Mouse (Mus musculus) neutrophil, adult 5-6 weeks (primary cell): ENCODE measurements around the gene Dvl2. TPM values are rescaled to one million over a fixed set of nuclear protein-coding genes. Genes with fewer than 3 reads are reported as not detected.
A peak's percentile ranks its signal among the peaks of the same experiment; 100 is the strongest.
"Not testable (repeated sequence)": the region's sequence is repeated elsewhere in the genome, so short reads cannot be mapped to it uniquely, and the experiment has no call there.

ENCODE experiments used
- ATAC-seq: fragments of 151-379, 151-347 bp; 2 replicates; pipeline ENCODE4 v1.8.0; 2017; ENCODE audit warnings: mild to moderate bottlenecking, moderate TSS enrichment; ENCODE audit not compliant: insufficient number of reproducible peaks, poor library complexity, low FRiP score, severe bottlenecking; ENCODE audit errors: extremely low read depth
- total RNA-seq: library from RNA; stranded (forward); fragments of 200-1000 nt; gene quantifications from 2 replicates; pipeline ENCODE4 v1.2.3, GENCODE M21; 2017

Dvl2 gene
- 41.0 and 41.7 TPM in 2 replicates for total RNA-seq

DNA sequence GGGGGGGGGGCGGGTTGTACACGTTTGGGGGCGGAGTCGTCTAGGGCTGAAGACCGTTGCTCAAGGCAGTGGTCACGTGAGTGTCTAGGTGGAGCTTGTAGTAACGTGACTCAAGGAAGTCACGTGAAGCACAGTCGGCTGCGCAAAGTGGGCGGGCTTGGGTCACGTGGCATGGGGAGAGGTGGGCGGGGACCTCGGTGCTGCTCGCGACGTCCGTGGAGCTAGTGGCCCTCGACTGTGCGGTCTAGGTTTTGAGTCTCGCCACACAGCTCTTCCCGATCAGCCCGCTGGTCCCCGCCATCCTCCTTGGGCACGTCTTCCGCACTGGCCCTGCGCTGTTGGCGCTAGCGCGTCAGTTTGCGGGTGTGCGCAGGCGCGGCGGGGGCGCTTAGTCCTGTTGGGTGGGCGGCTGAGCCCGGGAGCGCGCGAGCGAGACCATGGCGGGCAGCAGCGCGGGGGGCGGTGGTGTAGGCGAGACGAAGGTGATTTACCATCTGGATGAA lies at the start of gene Dvl2:
TSS of gene Dvl2 (plus strand) at position 200 of the 503 bp plus-strand sequence.
- ATAC-seq = peak; percentile 39

DNA sequence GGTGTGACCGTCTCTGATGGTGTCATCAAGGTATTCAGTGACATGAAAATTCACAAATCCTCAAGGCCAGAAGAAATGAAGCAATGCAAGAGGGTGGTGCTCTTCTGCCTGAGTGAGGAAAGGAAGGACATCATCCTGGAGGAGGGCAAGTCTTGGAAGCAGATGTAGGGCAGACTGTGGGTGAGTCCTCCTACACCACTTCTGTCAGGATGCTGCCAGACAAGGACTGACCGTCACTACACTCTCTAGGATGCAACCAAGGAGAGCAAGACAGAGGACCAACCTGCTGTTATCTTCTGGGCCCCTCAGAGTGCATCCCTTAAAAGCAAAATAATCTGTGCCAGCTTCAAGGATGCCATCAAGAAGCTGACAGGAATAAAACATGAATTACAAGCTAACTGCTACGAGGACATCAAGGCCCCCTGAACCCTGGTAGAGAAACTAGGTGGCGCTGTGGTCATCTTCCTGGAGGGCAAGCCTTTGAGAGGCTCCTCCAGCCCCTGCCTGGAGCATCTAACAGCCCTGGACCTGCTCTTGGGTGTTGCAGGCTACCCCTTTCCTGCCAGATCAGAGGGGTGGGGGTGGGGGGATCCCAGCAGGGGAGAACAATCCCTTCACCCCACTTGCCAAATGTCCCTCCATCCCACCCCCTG lies 49.5 kb upstream of the Dvl2 start:
- no peak for ATAC-seq

DNA sequence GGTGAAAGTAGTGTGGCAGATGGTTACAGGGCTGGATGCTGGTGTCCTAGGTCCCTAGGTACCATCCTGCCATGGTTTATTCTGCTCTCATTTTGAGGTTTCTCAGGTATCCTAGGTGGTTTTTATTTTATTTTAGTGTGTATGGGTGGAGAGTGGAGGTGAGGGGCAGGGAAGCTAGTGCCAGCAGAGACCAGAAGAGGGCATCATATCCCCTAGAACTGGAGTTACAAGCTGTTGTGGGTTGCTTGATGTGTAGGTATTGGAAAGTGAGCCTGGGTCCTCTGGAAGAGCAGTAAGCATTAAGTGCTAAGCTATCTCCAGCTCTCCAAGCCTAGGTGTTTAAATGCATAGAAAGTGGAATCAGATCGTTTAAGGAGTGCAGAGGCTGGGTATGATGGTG lies 48.1 kb upstream of the Dvl2 start:
- no peak for ATAC-seq

DNA sequence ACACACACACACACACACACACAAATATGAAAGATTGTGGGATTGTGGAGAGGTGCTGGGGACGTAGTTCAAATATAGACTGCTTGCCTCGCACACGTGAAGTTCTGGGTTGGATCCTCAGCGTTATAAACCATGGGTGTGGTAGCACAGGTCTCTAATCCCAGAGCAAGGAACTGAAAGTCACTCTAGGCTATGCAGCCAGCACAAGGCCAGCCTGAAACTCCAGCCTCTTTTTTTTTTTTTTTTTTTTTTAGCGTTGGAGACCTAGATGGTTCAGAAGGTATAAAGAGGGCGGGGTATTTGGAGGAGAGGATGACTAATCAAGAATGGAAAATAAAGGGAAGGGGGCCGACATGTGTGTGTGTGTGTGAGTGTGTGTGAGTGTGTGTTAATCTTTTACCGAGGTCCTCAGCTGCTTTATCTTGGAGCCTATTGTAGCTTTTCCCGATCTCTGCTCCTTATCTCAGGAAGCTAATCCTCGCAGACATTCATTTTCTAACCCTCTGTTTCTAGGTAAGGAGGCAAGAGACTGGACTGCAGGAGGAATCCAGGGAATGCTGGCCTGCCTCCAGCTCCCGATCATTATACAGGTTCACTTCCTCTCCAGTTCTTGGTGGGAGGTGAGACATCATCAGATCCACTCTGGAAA lies 47.0 kb upstream of the Dvl2 start:
- no peak for ATAC-seq

DNA sequence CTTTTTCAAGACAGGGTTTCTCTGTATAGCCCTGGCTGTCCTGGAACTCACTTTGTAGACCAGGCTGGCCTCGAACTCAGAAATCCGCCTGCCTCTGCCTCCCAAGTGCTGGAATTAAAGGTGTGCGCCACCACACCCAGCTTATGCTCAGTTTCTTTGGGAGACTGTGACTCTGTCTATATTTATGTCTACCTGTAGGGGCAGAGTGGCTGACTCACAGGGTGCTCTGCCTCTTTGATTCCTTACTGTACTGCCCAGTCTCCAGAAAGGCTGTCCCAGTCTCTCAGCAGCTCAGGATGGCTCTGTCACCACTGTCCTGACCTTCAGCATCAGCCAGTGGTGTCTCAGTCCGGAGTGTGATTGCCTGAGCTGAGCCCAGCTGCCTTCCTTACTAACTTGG lies 44.8 kb upstream of the Dvl2 start:
- ATAC-seq = not testable (repeated sequence)

DNA sequence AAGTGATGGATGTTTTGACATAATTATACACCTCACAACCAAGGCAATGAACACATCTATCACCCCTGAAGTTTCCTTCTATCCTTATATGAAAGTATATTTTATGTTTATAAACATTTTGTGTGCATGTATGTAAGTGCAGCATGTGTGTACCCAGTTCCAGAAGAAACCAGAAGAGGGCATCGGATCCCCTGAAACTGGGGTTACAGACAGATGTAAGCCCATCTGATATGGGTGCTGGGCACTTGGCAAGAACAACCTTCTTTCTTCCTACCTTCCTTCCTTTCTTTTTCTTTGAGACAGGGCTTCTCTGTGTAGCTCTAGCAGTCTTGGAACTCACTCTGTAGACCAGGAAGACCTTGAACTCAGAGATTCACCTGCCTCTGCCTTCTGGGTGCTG lies 44.2 kb upstream of the Dvl2 start:
- no peak for ATAC-seq

DNA sequence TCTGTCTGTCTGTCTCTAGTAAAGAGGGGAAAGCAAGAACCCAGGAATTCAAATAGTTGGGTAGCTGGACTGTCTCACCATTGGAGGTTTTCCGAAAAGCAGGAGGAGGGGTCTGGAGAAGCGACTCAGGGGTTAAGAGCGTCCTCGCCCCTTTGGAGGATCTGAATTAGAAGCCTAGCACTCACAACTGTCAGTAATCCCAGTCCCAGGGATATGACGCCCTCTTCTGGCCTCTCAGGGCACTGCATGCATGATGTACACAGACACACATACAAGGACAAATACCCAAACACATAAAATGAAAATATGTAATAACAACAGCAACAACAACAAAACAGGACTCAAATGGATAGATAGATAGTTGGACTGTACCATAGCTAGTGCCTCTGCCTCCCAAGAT lies 39.8 kb upstream of the Dvl2 start:
- no peak for ATAC-seq

DNA sequence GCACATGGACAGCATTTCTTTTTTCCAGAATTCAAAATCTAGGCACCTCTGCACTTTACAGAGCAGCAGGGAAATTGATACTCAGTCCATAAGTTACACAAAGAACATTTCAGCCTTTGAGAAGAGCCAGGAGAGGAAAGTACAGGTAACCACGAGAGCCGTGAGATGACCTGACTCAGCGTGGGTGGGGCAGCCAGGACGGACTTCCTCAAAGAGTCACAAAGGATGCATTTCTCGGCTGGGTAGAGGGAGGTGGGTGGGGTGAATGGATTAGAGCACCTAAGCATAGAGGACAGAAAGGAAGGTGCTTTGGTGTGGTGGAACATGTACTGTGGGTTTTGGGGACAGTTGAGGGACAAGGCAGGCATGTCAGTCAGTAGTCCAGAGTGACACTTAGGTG lies 38.6 kb upstream of the Dvl2 start:
- no peak for ATAC-seq

DNA sequence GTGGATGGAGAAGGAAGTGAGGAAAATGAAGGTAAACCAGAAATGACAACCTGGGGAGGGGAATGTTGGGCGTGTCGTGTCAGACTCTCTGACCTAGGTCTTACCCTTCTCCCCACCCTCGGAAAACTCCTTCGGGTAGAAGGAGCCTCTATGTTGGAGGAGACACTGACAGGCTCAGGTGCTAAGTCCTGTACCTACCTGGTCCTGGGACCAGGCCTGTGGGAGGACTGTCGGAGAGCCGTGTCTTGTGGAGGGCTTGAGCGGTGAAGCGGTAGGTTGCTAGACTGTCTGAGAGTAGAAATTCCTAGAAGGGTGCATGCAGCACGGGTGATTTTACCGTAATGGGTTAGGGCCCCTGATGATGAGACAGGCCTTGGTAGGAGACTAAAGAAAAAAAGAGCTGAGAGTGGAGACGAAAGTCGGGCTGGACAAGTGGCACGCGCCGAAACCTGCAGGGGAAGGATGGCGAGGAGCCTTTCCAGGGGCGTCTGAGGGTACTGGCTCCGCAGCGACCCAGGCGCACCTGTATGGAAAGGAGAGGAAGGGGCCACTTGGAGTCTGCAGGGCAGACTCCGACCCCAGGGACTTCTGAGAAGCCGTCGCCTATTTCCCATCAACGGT lies 35.6 kb upstream of the Dvl2 start, which contains the start of gene Cldn7:
TSS of gene Cldn7 (plus strand) at position 130 of the 621 bp plus-strand sequence.
- no peak for ATAC-seq

DNA sequence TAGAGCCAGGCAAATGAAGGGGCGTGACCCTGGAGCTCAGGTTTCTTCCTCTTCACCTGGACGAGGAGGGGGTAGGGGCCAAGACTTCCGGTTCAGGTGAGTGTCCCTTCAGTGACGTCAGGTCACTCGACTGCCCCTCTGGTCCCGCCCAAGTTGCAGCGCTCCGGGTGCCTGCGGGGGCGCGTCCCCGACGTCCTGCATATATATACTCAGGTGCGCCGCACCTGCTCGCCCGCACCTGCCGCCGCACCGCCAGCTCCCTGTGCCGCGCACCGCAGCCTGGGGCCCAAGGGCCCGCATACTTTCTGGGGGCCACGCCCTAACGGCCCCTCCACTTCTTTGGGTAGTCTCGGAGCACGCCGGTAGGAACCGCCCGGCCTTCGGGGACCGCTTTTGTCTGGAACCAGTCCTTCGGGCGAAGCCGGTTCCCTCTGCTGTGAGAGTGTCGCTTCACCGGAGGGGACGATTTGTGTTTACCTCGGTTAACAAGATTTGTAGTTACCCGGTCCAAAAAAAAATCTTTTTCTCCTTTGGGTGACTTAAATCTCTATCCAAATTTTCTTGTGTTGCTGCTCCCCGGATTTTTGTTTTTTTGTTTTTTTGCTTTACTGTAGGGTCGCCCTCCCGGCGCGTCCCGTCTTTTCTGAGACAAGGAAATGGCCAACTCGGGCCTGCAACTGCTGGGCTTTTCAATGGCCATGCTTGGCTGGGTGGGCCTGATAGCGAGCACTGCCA lies 35.0 kb upstream of the Dvl2 start:
- ATAC-seq = no peak

DNA sequence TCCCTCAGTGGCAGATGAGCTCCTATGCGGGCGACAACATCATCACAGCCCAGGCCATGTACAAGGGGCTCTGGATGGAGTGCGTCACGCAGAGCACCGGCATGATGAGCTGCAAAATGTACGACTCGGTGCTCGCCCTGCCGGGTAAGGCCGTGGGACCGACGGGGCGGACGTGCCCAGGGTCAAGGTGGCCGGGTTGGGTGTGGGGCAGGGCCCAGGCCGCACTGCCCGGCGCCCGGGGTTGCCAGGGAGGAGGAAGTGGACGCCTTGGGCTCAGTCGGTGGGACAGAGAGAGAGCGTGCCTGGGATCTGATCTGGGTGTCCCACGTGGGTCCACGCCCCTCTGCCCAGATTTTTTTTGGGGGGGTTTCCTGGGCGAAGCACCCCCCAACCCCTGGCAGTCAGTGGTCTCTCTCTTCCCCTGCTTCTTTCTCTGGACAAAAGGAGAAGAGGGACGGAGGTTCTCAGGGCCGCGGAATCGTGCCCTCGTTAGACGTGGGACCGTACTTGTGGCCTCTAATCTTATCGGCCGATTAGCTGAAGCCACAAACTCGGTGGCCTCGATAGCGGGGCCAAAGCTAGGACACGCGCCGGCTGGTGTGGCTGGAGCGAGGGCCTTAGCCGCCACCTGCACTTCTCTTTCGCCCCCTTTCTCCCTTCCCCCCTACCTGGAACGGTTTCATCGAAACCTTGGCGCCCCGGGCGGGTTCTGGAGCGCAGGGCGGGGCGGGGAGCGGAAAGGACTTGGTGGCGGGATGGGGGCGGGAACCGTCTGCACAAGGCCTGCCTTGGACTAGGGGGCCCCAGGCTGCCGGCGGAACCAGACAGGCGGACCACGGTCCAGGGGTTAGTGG lies 34.2 kb upstream of the Dvl2 start:
- ATAC-seq = peak; percentile 6; the same call in 1 of the 2 replicates

DNA sequence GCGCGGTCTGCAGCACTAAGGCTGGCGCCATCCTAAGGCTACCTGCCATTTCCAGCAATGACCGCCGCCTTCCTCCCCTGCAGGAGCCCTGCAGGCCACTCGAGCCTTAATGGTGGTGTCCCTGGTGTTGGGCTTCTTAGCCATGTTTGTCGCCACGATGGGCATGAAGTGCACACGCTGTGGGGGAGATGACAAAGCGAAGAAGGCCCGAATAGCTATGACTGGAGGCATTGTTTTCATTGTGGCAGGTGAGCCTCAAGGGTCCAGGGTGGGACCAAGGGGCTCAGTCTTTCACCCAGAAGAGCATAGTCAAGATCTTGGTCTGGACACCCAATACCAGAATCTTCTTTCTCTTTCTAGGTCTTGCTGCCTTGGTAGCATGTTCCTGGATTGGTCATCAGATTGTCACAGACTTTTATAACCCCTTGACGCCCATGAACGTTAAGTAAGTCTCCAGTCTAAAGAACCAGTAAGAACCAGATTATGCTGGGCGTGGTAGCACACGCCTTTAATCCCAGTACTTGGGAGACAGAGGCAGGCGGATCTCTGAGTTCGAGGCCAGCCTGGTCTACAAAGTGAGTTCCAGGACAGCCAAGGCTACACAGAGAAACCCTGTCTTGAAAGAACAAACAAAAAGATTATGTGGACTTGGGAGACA lies 33.4 kb upstream of the Dvl2 start:
- ATAC-seq = no peak

DNA sequence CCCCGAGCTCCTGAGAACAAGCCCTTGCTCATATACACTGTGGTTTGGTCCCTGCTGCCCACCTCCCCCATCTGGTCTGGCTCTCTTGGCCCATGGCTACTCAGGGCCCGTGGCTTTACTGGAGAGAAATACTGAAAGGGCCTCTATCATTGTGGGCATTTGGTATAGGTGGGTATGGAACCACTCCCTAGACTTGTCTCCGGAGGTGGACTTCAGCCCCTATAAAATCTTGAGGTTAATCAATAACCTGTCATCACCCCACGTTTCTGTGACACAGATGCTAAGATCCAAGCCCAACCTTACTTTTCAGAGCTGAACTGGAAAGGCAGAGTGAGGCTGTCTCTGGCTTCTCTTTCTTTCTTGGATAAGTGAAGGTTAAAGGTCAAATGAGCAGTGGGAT lies 31.6 kb upstream of the Dvl2 start:
- ATAC-seq = no peak

DNA sequence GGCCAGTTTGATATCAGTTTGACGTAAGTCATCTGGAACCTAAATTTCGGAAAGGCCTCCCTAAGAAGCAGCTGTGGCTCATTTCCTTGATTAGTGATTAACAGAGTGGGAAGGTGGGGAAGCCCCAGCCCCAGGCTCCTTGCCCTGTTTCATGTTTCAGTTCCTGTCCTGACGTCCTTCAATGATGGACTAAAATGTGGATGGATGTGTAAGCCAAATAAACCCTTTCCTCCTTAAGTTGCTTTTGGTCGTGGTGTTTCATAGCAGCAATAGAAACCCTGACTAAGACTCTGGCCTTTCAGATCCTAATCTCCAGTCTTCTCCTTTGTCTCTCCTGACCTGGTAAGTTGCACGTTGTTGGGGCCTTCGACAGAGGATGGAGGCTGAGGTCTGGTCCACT lies 30.2 kb upstream of the Dvl2 start:
- ATAC-seq = no peak

DNA sequence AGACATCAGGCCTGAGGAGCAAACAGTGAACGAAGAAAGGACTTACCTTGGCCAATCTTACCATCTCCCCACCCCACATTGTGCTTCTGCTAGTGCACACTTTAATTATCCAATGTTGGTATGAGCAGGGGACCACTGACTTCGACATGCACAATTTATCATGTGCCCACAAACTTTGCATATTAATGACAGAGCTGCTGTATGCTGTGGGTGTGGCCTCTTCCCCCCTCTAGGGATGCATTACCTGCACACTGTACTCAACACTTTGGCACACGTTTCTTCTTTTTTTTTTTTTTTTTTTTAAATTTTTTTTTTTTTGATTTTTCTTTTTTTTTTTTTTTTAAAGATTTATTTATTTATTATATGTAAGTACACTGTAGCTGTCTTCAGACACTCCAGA lies 29.6 kb upstream of the Dvl2 start:
- 0 out of 2 replicates have a peak, but pooled peaks have one; percentile 3 for ATAC-seq

DNA sequence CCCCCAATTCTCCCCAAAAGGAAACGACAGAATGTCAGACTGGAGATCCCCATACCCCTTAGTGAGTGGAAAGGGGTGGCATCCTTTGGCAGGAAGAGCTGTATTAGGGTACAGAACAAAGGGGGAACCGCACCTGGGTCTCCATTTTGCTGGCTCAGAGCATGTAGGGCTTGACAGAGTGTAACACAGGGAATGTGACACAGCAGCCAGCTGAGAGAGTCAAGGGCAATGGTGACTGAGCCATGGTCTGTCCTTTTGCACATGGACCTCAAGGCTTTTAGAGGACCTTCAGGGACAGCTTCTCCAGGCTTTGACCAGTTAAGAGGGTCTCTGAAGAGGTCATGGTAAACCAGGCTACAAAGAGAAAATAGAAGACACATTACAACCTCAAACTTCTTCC lies 25.5 kb upstream of the Dvl2 start:
- ATAC-seq = no peak

DNA sequence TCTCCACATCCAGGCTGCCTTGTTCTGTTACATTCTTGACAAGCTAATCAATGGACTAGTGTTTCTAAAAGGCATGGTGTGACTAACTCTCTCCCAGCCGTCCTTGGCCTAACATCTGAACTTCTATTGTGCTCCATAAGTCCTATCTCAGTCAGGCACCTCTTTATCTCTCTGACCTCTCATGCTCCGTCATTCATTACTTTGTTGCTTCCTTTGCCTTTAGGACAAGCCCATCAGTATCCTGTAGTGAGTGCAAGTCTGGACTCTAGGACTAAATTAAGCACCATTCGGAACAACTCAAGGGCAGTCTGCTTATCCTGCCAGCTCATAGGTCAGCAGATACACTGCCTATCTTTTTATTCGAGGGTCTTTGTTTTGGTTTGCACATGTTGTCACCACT lies 24.1 kb upstream of the Dvl2 start:
- no peak for ATAC-seq

DNA sequence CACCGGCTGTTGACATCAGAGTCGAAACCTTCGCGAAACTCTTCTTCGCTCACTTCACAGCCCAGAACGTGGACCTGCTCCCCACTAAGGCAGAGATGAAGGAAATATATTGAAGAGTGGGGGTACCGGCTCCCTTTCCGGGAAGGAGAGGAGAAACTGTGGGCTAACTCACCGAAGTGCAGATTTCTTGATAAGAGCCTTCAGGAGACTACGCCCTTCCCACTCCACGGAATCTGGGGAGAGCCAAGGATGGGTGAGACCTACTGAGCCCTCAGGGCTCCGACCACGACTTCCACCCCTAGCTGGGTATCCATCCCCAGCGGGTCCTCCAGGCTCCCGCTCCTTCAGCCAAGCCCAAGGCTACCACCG lies 20.6 kb upstream of the Dvl2 start:
- no peak for ATAC-seq
